Mouse (Mus musculus): ENCODE results near the gene Calml3.
"Not testable (repeated sequence)": the region's sequence is repeated elsewhere in the genome, so short reads cannot be mapped to it uniquely, and the experiment has no call there.

The Calml3 gene

GRCm38 (mm10) chr13:3804186-3804585 lies at the start of gene Calml3:
Gene Calml3, minus strand, starts transcription at chr13:3804316.
- DNase-seq (ENCODE audit: low read depth, low spot score), result no peak

GRCm38 (mm10) chr13:3850330-3850729 lies 46.2 kb upstream of the Calml3 start:
- no peak for DNase-seq (ENCODE audit: low read depth, low spot score)

GRCm38 (mm10) chr13:3840662-3841061 lies 36.5 kb upstream of the Calml3 start:
- not testable (repeated sequence) for DNase-seq (ENCODE audit: low read depth, low spot score)

- not testable (repeated sequence) for DNase-seq (ENCODE audit: low read depth, low spot score)
These were observed 33.2 kb upstream of the Calml3 start, which contains the start of gene Calm4 for GRCm38 (mm10) chr13:3837312-3837807. Gene Calm4, plus strand, starts transcription at chr13:3837757.

- DNase-seq (ENCODE audit: low read depth, low spot score), result not testable (repeated sequence)
These were observed 29.5 kb upstream of the Calml3 start for GRCm38 (mm10) chr13:3833644-3834043.

GRCm38 (mm10) chr13:3832450-3832849 lies 28.3 kb upstream of the Calml3 start:
- no peak for DNase-seq (ENCODE audit: low read depth, low spot score)

- DNase-seq (ENCODE audit: low read depth, low spot score), result no peak
These were observed 27.9 kb upstream of the Calml3 start for GRCm38 (mm10) chr13:3831994-3832393.

GRCm38 (mm10) chr13:3831546-3831945 lies 27.4 kb upstream of the Calml3 start:
- DNase-seq (ENCODE audit: low read depth, low spot score), result no peak

- no peak for DNase-seq (ENCODE audit: low read depth, low spot score)
These were observed 21.6 kb upstream of the Calml3 start for GRCm38 (mm10) chr13:3825726-3826125.

GRCm38 (mm10) chr13:3822105-3822504 lies 18.0 kb upstream of the Calml3 start:
- DNase-seq (ENCODE audit: low read depth, low spot score), result no peak

- DNase-seq (ENCODE audit: low read depth, low spot score), result no peak
These were observed 14.6 kb upstream of the Calml3 start for GRCm38 (mm10) chr13:3818740-3819076.

GRCm38 (mm10) chr13:3818012-3818739 lies 14.1 kb upstream of the Calml3 start:
- DNase-seq (ENCODE audit: low read depth, low spot score), result no peak

- DNase-seq (ENCODE audit: low read depth, low spot score), result no peak
These were observed 3.2 kb upstream of the Calml3 start for GRCm38 (mm10) chr13:3807131-3807827.

GRCm38 (mm10) chr13:3805638-3806037 lies 1.5 kb upstream of the Calml3 start:
- no peak for DNase-seq (ENCODE audit: low read depth, low spot score)

- DNase-seq (ENCODE audit: low read depth, low spot score), result no peak
These were observed 1.0 kb upstream of the Calml3 start for GRCm38 (mm10) chr13:3805132-3805531.

GRCm38 (mm10) chr13:3799386-3799785 lies 4.7 kb downstream of the Calml3 start:
- no peak for DNase-seq (ENCODE audit: low read depth, low spot score)

- no peak for DNase-seq (ENCODE audit: low read depth, low spot score)
These were observed 5.4 kb downstream of the Calml3 start for GRCm38 (mm10) chr13:3798751-3799150.

- no peak for DNase-seq (ENCODE audit: low read depth, low spot score)
These were observed 7.5 kb downstream of the Calml3 start for GRCm38 (mm10) chr13:3796649-3797048.

GRCm38 (mm10) chr13:3789531-3789930 lies 14.6 kb downstream of the Calml3 start:
- no peak for DNase-seq (ENCODE audit: low read depth, low spot score)

- no peak for DNase-seq (ENCODE audit: low read depth, low spot score)
These were observed 15.5 kb downstream of the Calml3 start for GRCm38 (mm10) chr13:3788588-3788987.

- no peak for DNase-seq (ENCODE audit: low read depth, low spot score)
These were observed 16.5 kb downstream of the Calml3 start for GRCm38 (mm10) chr13:3787644-3788043.

GRCm38 (mm10) chr13:3787102-3787501 lies 17.0 kb downstream of the Calml3 start:
- no peak for DNase-seq (ENCODE audit: low read depth, low spot score)

- DNase-seq (ENCODE audit: low read depth, low spot score), result no peak
These were observed 20.5 kb downstream of the Calml3 start for GRCm38 (mm10) chr13:3783621-3784020.

Measured in retina, postnatal 7 days (tissue).